Mouse (Mus musculus): Measurements from ENCODE around the gene Tbx18. TPM values are rescaled to one million over a fixed set of nuclear protein-coding genes. Genes with fewer than 3 reads are reported as not detected.

The Tbx18 gene
- polyA plus RNA-seq, 2 experiments = 0.03 TPM; not detected in 1

DNA sequence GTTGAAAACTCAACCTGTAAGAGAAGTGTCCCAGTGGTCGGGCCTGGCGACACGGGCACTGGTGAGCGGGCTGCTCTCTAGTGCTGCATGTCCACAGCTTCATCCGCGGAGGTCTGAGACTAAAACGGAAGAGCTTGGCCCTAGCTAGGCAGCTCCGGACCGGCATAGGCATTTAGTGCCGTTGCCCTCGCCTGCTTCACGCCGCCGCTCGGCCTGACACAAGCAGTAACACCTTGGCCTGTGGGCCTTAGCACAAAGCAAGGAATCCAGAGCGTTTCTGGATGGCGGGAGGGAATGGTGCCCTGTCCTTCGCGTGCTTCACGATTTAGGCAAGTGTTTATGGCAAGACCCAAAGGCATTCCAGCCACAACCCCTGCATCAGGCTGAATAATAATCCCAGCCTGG, 9.2 kb upstream of the Tbx18 start:
- WGBS (ENCODE audit: insufficient replicate concordance) = 5% methylated on average over 20 of the region's 20 CpGs
- no peak overlapping the region for H3K4me2 ChIP-seq (ENCODE audit: low read depth)
- no peak overlapping the region for H3K27ac ChIP-seq
- H3K9ac ChIP-seq (replicated peaks) = no peak overlapping the region
- no peaks in the 10 kb centered on the region for H3K4me1 ChIP-seq (replicated peaks; ENCODE audit: control insufficient read depth in 2 of 2, insufficient read depth in 2 of 2, low read length in 1 of 2)
- H3K9me3 ChIP-seq (ENCODE audit: control insufficient read depth, low read length) = no peaks in the 10 kb centered on the region
- H3K4me3 ChIP-seq (ENCODE audit: insufficient read depth in 1 of 2, low read depth in 2 of 2, low read length in 2 of 2) = no peak overlapping the region
- no peaks in the 10 kb centered on the region for H3K36me3 ChIP-seq (replicated peaks; ENCODE audit: control insufficient read depth, insufficient read depth, low read depth)
- ATAC-seq (ENCODE audit: insufficient read depth) (no peak), DNase-seq (ENCODE audit: low read depth in 3 of 3, low spot score in 3 of 3) (no peak)
- peaks cover 58% of the 10 kb centered on the region for H3K27me3 ChIP-seq (ENCODE audit: control insufficient read depth, insufficient read depth, low read length)
- TF ChIP-seq EP300 (IDR thresholded peaks at IDR 0.05; ENCODE audit: low read depth) (no peak), CTCF (IDR thresholded peaks at IDR 0.05; ENCODE audit: low read depth) (no peak)

DNA sequence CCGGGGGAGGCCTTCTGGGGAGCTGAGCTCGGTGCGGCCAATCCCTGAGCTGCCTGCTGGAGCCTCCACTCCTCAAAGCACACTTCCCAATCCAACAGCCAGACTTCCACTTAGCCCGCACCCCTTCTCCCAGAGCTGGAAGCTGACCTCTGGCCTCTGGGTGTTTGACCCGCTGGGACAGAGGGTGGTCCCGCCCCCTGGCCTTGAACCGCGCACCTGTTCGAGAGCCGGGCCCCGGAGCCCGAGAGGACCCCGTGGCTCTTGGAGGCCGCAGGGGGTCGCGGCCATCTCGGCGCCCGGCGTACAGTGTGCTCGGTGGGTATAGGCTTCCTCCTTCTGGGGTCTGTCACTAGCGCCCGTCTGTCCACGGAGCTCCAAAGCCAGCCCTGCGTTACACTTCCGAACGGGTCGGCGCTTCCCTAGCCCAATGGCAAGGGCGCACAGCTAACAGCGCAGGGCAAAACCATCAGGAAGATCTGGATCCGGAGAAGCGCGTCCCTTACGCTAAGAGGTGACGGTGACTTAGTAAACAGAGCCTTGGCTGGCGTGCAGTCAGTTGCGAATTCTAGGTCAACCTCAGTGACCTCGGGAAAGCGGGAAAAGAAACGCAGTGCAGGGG, 8.6 kb upstream of the Tbx18 start:
- no peak for TF ChIP-seq CTCF (IDR thresholded peaks at IDR 0.05; ENCODE audit: low read depth)
- no peak for TF ChIP-seq EP300 (IDR thresholded peaks at IDR 0.05; ENCODE audit: low read depth)
- H3K9ac ChIP-seq (replicated peaks) = no peak overlapping the region
- no peaks in the 10 kb centered on the region for H3K9me3 ChIP-seq (ENCODE audit: control insufficient read depth, low read length)
- ATAC-seq (ENCODE audit: insufficient read depth) = no peak
- H3K27ac ChIP-seq = no peak overlapping the region
- WGBS (ENCODE audit: insufficient replicate concordance) = 2% methylated on average over 41 of the region's 41 CpGs
- DNase-seq (ENCODE audit: low read depth in 3 of 3, low spot score in 3 of 3) = no peak
- peaks cover 64% of the 10 kb centered on the region for H3K27me3 ChIP-seq (ENCODE audit: control insufficient read depth, insufficient read depth, low read length)
- H3K4me1 ChIP-seq (replicated peaks; ENCODE audit: control insufficient read depth in 2 of 2, insufficient read depth in 2 of 2, low read length in 1 of 2) = no peaks in the 10 kb centered on the region
- H3K4me3 ChIP-seq (ENCODE audit: insufficient read depth in 1 of 2, low read depth in 2 of 2, low read length in 2 of 2) = no peak overlapping the region
- no peaks in the 10 kb centered on the region for H3K36me3 ChIP-seq (replicated peaks; ENCODE audit: control insufficient read depth, insufficient read depth, low read depth)
- no peak overlapping the region for H3K4me2 ChIP-seq (ENCODE audit: low read depth)

DNA sequence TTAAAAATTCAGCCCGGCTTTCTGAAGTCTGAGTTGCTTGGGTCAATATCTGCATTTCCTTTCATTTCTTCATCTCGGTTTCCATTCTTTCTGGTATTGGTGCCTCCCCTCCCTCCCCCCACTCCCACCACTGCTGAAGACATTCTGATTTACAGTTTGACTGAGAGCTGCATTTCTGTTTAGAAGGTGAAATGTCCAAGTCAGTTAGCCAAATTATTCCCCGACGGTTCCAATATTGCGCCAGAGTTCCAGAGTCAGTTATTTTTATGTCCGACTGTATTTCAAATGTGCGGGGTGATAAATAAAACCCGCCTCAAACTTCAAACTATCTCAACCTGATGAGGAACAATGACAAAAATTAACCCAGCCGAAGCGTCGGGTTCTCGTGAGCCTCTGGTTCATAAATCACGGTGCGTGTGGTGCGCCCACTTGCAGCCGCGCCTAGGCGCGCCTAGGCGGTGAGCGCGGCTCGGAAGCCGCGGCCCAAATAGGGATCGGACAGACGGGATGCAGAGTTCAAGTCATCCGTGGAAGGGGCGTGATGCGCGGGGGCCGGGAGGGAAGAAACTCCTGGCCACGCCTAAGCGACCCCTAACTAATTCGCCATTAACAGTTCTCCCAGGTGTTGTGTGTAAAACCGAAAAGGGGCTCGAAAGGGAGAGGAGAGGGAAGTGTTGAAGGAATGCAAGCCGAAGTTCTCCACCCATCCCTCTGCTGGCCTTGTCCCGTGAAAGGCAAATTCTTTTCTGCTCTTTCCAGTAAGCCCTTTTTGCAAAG, 7.9 kb upstream of the Tbx18 start:
- WGBS (ENCODE audit: insufficient replicate concordance) = 2% methylated on average over 39 of the region's 39 CpGs
- Histone ChIP-seq H3K27me3 (ENCODE audit: control insufficient read depth, insufficient read depth, low read length) (peaks cover 70% of the 10 kb centered on the region), H3K9me3 (ENCODE audit: control insufficient read depth, low read length) (no peaks in the 10 kb centered on the region), H3K4me1 (replicated peaks; ENCODE audit: control insufficient read depth in 2 of 2, insufficient read depth in 2 of 2, low read length in 1 of 2) (no peaks in the 10 kb centered on the region), H3K27ac (no peak overlapping the region), H3K4me2 (ENCODE audit: low read depth) (no peak overlapping the region), H3K36me3 (replicated peaks; ENCODE audit: control insufficient read depth, insufficient read depth, low read depth) (no peaks in the 10 kb centered on the region), H3K4me3 (ENCODE audit: insufficient read depth in 1 of 2, low read depth in 2 of 2, low read length in 2 of 2) (no peak overlapping the region), H3K9ac (replicated peaks) (no peak overlapping the region)
- no peak for DNase-seq (ENCODE audit: low read depth in 3 of 3, low spot score in 3 of 3)
- no peak for ATAC-seq (ENCODE audit: insufficient read depth)
- no peak for TF ChIP-seq EP300 (IDR thresholded peaks at IDR 0.05; ENCODE audit: low read depth)
- TF ChIP-seq CTCF (IDR thresholded peaks at IDR 0.05; ENCODE audit: low read depth) = no peak

DNA sequence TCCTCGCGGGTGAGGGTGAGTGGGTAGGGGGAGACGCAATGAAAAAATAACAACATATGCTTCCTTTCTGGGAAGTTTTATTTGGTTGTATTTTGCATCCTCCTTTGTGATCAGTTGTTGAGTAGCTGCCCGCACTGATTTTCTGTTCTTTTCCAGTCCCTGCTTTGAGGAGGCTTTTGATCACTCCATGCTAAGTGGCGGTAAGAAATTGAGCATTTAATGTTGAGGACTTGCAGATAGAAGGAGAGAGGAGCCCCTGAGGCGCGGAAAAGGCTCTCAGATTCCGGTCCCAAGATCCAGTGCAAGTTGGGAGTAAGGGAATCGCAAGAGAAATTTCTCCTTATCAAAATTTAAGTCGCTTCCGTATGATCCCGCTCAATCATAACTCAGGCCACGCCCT, 7.1 kb upstream of the Tbx18 start:
- no peak overlapping the region for H3K4me2 ChIP-seq (ENCODE audit: low read depth)
- H3K4me1 ChIP-seq (replicated peaks; ENCODE audit: control insufficient read depth in 2 of 2, insufficient read depth in 2 of 2, low read length in 1 of 2) = no peaks in the 10 kb centered on the region
- H3K36me3 ChIP-seq (replicated peaks; ENCODE audit: control insufficient read depth, insufficient read depth, low read depth) = no peaks in the 10 kb centered on the region
- peaks cover 77% of the 10 kb centered on the region for H3K27me3 ChIP-seq (ENCODE audit: control insufficient read depth, insufficient read depth, low read length)
- no peak overlapping the region for H3K27ac ChIP-seq
- no peak for TF ChIP-seq EP300 (IDR thresholded peaks at IDR 0.05; ENCODE audit: low read depth)
- TF ChIP-seq CTCF (IDR thresholded peaks at IDR 0.05; ENCODE audit: low read depth) = no peak
- DNase-seq (ENCODE audit: low read depth in 3 of 3, low spot score in 3 of 3) = no peak
- no peaks in the 10 kb centered on the region for H3K9me3 ChIP-seq (ENCODE audit: control insufficient read depth, low read length)
- H3K4me3 ChIP-seq (ENCODE audit: insufficient read depth in 1 of 2, low read depth in 2 of 2, low read length in 2 of 2) = no peak overlapping the region
- WGBS (ENCODE audit: insufficient replicate concordance) = 4% methylated on average over 13 of the region's 13 CpGs
- ATAC-seq (ENCODE audit: insufficient read depth) = no peak
- no peak overlapping the region for H3K9ac ChIP-seq (replicated peaks)

DNA sequence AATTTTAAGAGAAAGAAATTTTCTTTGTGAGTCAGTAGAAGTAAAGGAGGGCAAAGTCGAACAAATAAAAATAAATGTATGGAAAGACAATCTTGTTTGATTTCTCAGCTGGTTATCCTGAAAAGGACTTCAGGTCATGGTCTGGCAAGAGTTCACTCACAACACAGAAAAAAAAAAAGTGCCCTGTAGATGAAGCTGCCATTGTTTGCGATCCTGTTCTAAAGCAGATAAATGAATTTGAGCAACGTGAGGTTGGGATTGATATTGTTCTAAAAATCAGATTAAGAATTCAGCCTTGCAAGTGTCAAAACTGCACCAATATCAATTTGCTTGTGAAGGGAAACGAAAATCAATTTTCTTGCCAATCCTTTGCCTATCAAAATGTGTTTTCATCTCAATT, 6.2 kb upstream of the Tbx18 start:
- WGBS (ENCODE audit: insufficient replicate concordance) = 4% methylated on average over 4 of the region's 4 CpGs
- Histone ChIP-seq H3K27ac (no peak overlapping the region), H3K9ac (replicated peaks) (no peak overlapping the region), H3K27me3 (ENCODE audit: control insufficient read depth, insufficient read depth, low read length) (peaks cover 86% of the 10 kb centered on the region), H3K9me3 (ENCODE audit: control insufficient read depth, low read length) (no peaks in the 10 kb centered on the region), H3K4me2 (ENCODE audit: low read depth) (no peak overlapping the region), H3K36me3 (replicated peaks; ENCODE audit: control insufficient read depth, insufficient read depth, low read depth) (no peaks in the 10 kb centered on the region), H3K4me3 (ENCODE audit: insufficient read depth in 1 of 2, low read depth in 2 of 2, low read length in 2 of 2) (no peak overlapping the region), H3K4me1 (replicated peaks; ENCODE audit: control insufficient read depth in 2 of 2, insufficient read depth in 2 of 2, low read length in 1 of 2) (no peaks in the 10 kb centered on the region)
- DNase-seq (ENCODE audit: low read depth in 3 of 3, low spot score in 3 of 3) = no peak
- TF ChIP-seq CTCF (IDR thresholded peaks at IDR 0.05; ENCODE audit: low read depth) (no peak), EP300 (IDR thresholded peaks at IDR 0.05; ENCODE audit: low read depth) (no peak)
- ATAC-seq (ENCODE audit: insufficient read depth) = no peak
